Mouse (Mus musculus) megakaryocyte, embryonic 14.5 days (primary cell): ENCODE measurements around the gene Myt1. TPM values are rescaled to one million over a fixed set of nuclear protein-coding genes. Genes with fewer than 3 reads are reported as not detected.

Source experiments
- H3K27me3 ChIP-seq: replicated peaks from 2 replicates; pipeline ENCODE3; 2012; ENCODE audit warnings: inconsistent platforms
- H3K36me3 ChIP-seq: replicated peaks from 2 replicates; pipeline ENCODE3; 2012; ENCODE audit warnings: low read length, inconsistent platforms, mixed read lengths
- H3K4me1 ChIP-seq: 2 replicates; pipeline ENCODE4 v1.6.1; 2012; ENCODE audit warnings: inconsistent platforms
- H3K4me3 ChIP-seq: replicated peaks from 2 replicates; pipeline ENCODE3; 2012; ENCODE audit warnings: moderate library complexity, mild to moderate bottlenecking, inconsistent platforms
- H3K9me3 ChIP-seq: 2 replicates; pipeline ENCODE4 v1.6.1; 2012; ENCODE audit warnings: inconsistent platforms
- FLI1 ChIP-seq: IDR thresholded peaks from 2 replicates; pipeline ENCODE4 v1.6.1; 2012; ENCODE audit warnings: low read length, inconsistent platforms, mixed read lengths
- GATA1 ChIP-seq: IDR thresholded peaks from 3 replicates; pipeline ENCODE4 v1.6.1; 2012; ENCODE audit warnings: mixed read lengths, low read length, inconsistent platforms, borderline replicate concordance
- polyA plus RNA-seq: library from polyadenylated mRNA; stranded (reverse); fragments of >175 nt; gene quantifications from 2 replicates; pipeline ENCODE4 v1.2.3, GENCODE M21; 2012; ENCODE audit warnings: low replicate concordance; ENCODE audit not compliant: insufficient read depth

Myt1 gene
- polyA plus RNA-seq, 1 experiment = not detected

GRCm38 (mm10) chr2:181837372-181838292 is 74.5 kb downstream of the Myt1 start, which contains the start of gene Pcmtd2:
Gene Pcmtd2 (plus strand): TSS chr2:181837854.
- peaks cover 23% of the 10 kb centered on the region for H3K36me3 ChIP-seq
- H3K4me3 ChIP-seq = peak within 1 kb of the TSS; percentile 98
- TF ChIP-seq GATA1 (no peak), FLI1 (no peak)
- peaks cover 27% of the 10 kb centered on the region for H3K4me1 ChIP-seq
- H3K27me3 ChIP-seq = peaks cover 2% of the 10 kb centered on the region
- H3K9me3 ChIP-seq = no peaks in the 10 kb centered on the region

DNA sequence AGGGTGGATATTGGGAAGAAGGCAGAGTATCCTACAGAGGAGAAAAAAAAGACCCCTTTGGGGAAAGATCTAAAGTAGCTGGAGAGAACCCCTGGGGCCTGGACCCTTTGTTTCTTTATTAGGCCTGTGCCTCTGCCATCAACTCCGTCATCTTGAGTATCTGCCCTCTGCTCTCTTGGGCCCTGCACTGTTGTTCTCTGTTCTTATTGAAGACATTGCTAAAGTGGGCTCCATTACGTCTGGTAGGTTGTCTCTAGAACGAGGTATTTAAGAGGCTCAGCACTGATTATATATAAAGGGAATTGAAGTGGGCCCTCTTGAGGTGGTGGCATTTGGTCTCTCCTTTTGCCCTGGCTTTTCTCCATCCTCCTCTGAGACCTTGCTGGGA is 75.2 kb downstream of the Myt1 start:
- Histone ChIP-seq H3K9me3 (no peaks in the 10 kb centered on the region), H3K36me3 (peaks cover 29% of the 10 kb centered on the region), H3K4me1 (peaks cover 21% of the 10 kb centered on the region), H3K27me3 (peaks cover 2% of the 10 kb centered on the region), H3K4me3 (peak overlapping the region; percentile 98)
- no peak for TF ChIP-seq FLI1

DNA sequence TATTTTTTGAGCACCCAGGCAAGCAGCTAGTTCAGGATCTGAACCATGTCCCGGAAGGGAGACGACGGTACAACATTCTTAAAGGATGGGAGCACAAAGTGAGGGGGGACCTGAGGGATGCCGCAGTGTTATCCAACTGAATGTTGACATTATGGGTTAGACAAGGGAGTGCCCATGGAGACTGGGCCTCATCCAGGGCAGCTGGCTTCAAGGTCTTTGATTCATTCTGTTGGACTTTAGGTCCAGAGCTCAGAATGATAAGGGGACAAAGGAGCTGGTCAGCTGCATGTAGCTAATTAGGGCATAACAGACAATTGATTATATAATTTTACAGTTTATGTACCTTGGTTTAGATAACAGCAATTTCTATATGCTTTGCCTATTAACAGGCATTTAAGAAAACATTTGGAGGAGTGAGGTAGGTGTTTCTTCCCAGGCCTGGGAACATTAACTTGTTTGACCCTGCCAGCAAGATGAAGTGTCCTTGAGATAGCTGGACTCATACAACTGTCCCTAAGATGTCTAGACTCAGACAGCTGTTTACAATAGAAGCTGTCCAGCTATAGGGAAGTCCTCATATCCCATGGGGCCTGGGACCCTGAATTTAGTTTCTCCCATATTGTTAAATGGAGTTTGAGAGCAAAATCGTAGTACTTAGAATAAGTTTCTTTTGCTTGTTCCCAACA is 82.7 kb downstream of the Myt1 start:
- H3K9me3 ChIP-seq = no peaks in the 10 kb centered on the region
- TF ChIP-seq FLI1 (no peak), GATA1 (no peak)

DNA sequence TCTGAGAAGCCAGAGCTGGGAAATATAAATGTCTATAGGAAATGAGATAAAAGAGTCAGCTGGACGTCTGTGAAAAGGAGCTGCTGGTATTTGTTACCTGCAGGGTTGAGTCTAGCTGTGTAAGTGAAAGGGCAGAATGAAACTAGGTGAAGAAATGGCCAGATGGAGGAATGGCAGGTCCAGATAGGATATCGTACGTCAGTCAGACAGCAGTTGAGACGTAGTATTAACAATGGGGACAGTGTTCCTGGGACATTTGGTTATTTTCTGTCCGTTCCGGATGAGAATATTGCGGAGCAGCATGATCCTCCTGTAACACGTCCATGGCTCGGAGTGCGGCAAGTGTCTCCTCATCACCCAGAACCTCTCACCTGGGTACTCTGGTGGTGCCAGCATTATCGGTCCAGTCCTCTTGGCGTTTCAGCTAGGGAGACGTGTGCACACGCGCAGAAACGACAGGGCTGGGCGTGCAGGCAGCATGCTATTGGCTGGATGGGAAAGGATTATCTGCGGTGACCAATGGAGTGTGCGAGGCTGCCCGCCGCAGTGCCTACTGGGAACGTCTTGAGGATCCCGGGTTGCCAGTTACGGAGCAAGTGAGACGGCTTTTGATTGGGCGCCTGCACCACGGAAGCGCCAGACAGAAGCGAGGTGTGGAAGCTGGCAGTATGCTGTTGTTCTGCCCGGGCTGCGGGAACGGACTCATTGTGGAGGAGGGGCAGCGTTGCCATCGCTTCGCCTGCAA is 100.8 kb downstream of the Myt1 start, which contains the start of gene Polr3k:
Gene Polr3k (plus strand): TSS at position 547 of the 745 bp plus-strand sequence.
- Histone ChIP-seq H3K36me3 (peaks cover 30% of the 10 kb centered on the region), H3K9me3 (no peaks in the 10 kb centered on the region), H3K4me3 (peak within 1 kb of the TSS; percentile 96), H3K27me3 (no peaks in the 10 kb centered on the region), H3K4me1 (peaks cover 28% of the 10 kb centered on the region)
- TF ChIP-seq FLI1 (no peak), GATA1 (peak; percentile 15; the same call in 1 of the 3 replicates)

More for the DNA sequence above, 82.7 kb downstream of the Myt1 start:
- H3K4me3 ChIP-seq = no peak overlapping the region
- no peaks in the 10 kb centered on the region for H3K27me3 ChIP-seq
- H3K4me1 ChIP-seq = 0 out of 2 replicates have a peak, but pooled peaks cover 3% of the 10 kb centered on the region
- peaks cover 85% of the 10 kb centered on the region for H3K36me3 ChIP-seq

GRCm38 (mm10) chr2:181864536-181864860 is 101.4 kb downstream of the Myt1 start:
- Histone ChIP-seq H3K27me3 (no peaks in the 10 kb centered on the region), H3K36me3 (peaks cover 33% of the 10 kb centered on the region), H3K9me3 (no peaks in the 10 kb centered on the region), H3K4me3 (peak overlapping the region; percentile 96), H3K4me1 (peaks cover 28% of the 10 kb centered on the region)
- TF ChIP-seq FLI1 = no peak
- no peak for TF ChIP-seq GATA1

- TF ChIP-seq FLI1 (no peak), GATA1 (no peak)
- no peaks in the 10 kb centered on the region for H3K9me3 ChIP-seq
- H3K4me3 ChIP-seq = no peak overlapping the region
- peaks cover 28% of the 10 kb centered on the region for H3K4me1 ChIP-seq
- H3K36me3 ChIP-seq = peaks cover 51% of the 10 kb centered on the region
- no peaks in the 10 kb centered on the region for H3K27me3 ChIP-seq
These were observed 103.8 kb downstream of the Myt1 start for GRCm38 (mm10) chr2:181866931-181867330.

GRCm38 (mm10) chr2:181871039-181871438 is 107.9 kb downstream of the Myt1 start:
- peaks cover 59% of the 10 kb centered on the region for H3K36me3 ChIP-seq
- no peak overlapping the region for H3K4me3 ChIP-seq
- no peaks in the 10 kb centered on the region for H3K9me3 ChIP-seq
- H3K27me3 ChIP-seq = no peaks in the 10 kb centered on the region
- peaks cover 3% of the 10 kb centered on the region; the same call in 1 of the 2 replicates for H3K4me1 ChIP-seq
- TF ChIP-seq GATA1 = no peak
- no peak for TF ChIP-seq FLI1

Other genes starting within 250 kb of the Myt1 start
- gene Dnajc5, start 242.8 kb upstream of the Myt1 start, polyA plus RNA-seq = 10.4 and 13.9 TPM in 2 replicates
- gene Uckl1, start 178.4 kb upstream of the Myt1 start, polyA plus RNA-seq = 58.8 and 109 TPM in 2 replicates
- 3.6 and 12.6 TPM in 2 replicates for gene Prpf6, start 171.5 kb upstream of the Myt1 start, polyA plus RNA-seq
- gene Zfp512b, start 170.5 kb upstream of the Myt1 start, polyA plus RNA-seq = 12.8 and 34.9 TPM in 2 replicates
- 1.0 and 2.9 TPM in 2 replicates for gene Samd10, start 164.1 kb upstream of the Myt1 start, polyA plus RNA-seq
- not detected in 2 replicates for gene Gm29797, start 106.3 kb upstream of the Myt1 start, polyA plus RNA-seq
- gene Sox18, start 91.7 kb upstream of the Myt1 start, polyA plus RNA-seq = not detected in 2 replicates
- gene Tcea2, start 83.0 kb upstream of the Myt1 start, polyA plus RNA-seq = 1.1 and 1.3 TPM in 2 replicates
- 38.7 and 51.9 TPM in 2 replicates for gene Rgs19, start 69.4 kb upstream of the Myt1 start, polyA plus RNA-seq
- gene Lkaaear1, start 64.9 kb upstream of the Myt1 start, polyA plus RNA-seq = not detected in 2 replicates
- not detected in 2 replicates for gene Oprl1, start 48.3 kb upstream of the Myt1 start, polyA plus RNA-seq
- gene Pcmtd2, start 74.5 kb downstream of the Myt1 start, polyA plus RNA-seq = 7.6 TPM in 1 of 2 replicates, not detected in the other
- 3.2 TPM in 1 of 2 replicates, not detected in the other for gene Polr3k, start 101.0 kb downstream of the Myt1 start, polyA plus RNA-seq
- gene Gm14496, start 227.8 kb downstream of the Myt1 start, polyA plus RNA-seq = not detected in 2 replicates